Mouse (Mus musculus) thymus, adult 2 months (tissue): ENCODE data around the gene Tlr13.

Experiments
- CTCF ChIP-seq: fragments of 200-500 bp; IDR thresholded peaks from 2 replicates; pipeline ENCODE4 v1.5.1; 2012; ENCODE audit warnings: mild to moderate bottlenecking, control low read depth, low read length, moderate library complexity, borderline replicate concordance; ENCODE audit not compliant: control insufficient read depth, poor library complexity, insufficient read depth; ENCODE audit errors: extremely low read depth
- POLR2A ChIP-seq: fragments of 200-500 bp; IDR thresholded peaks from 2 replicates; pipeline ENCODE4 v1.6.1; 2012; ENCODE audit warnings: mild to moderate bottlenecking, low read length, control low read depth, moderate library complexity; ENCODE audit not compliant: control insufficient read depth, poor library complexity, insufficient read depth; ENCODE audit errors: extremely low read depth

DNA sequence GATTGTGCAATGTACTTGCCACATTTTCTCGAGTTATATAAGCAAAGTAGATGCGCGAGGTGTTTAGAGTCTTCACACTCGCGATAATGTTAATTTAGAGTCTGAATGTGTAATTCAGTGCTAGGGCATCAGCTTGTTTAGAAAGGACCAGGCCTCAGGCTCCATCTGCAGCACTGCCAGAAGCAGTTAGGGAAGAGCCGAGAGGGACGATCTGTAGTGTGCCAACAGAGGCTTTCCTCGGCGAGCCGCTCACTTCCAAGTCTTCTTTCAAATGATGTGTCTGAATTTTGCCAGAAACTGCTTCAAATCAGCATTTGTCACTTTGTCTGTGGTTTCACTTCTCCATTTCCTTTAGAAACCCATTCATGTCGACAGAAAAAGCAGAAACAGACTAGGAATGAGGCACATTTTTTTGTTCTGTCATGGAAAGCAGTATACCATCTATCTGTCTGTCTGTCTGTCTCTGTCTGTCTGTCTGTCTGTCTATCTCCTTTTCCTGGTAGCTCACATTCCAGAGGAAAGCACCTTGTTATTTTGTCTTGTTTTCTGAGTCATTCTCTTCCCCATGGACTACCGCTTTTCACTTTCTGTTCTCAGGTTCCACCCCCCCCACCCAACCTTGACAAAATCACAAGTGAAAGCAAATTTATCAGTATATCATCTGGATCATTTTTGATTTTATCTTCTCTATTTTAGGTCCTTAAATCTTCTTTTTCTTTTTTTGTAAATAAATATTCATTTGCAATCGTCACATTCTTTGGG, 3.5 kb upstream of the Tlr13 start:
- TF ChIP-seq CTCF (no peak), POLR2A (no peak)
